Mouse (Mus musculus) R1 (cell line): ENCODE measurements at regions not wholly inside any gene's neighbourhood (a gene's known extent, or its start where the extent isn't known, plus 50 kb on each side); places are given as distances from the start of the nearest gene placed in this dataset.
A peak's percentile ranks its signal among the peaks of the same experiment; 100 is the strongest.
"Not testable (repeated sequence)": the region's sequence is repeated elsewhere in the genome, so short reads cannot be mapped to it uniquely, and the experiment has no call there.

ENCODE experiments used
- DNase-seq: peaks from one replicate; pipeline ENCODE4 v3.0.0-alpha.2; 2018; ENCODE audit warnings: low read depth, low spot score

DNA sequence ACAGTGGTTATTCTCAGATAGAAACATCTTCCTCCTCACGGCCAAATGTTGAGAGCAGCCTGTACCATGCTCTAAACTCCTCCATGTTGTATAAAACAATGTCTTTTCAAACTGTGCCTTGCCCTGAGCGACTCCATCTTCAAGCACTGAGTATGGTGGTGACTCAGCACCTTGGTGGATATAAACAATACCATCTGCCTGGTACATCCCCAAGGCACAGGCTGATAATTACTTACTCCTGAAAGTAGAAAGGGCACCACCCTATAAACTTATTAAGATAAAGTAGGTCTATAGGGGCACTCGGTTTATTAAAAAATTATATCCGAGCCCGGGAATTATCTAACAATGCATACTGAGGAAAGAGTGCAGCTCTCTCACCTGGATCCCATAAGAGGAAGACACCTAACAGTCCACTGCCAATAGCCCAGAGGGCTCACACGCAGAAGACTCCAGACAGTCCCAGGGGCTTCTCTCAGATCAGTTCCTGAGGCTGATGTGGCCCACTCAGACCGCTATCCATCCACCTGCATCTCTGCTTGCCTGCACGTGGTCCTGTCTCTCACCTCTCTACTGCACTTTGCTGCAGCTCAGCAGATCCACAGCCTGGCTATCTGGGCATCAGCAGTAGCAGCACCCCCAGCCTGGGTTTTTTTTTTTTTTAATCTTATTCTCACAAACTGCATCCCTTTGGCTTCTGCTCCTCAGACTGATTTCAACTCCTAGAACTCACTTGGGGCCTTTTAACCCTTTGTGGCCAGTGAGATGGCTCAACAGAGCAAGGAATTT, 109.7 kb upstream of the Dlg1 start:
- no peak for DNase-seq

DNA sequence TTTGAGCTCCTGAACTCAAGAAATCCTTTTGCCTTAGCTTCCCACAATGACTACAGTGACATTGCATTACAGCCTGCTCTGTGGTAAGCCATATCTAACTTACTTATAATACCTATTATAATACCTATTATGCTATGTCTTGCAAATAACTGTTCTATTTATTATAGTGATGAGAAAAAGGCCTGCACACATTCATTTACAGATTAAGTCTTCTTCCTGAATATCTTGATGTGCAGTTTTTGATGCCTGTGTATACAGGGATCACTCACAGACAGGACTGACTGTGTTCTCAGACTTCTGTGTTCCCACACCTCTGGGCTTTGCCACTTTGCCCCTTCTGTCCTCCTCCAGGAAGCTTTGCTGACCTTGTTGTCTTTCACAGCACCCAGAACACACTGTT, 102.8 kb upstream of the Dlg1 start:
- DNase-seq = no peak

DNA sequence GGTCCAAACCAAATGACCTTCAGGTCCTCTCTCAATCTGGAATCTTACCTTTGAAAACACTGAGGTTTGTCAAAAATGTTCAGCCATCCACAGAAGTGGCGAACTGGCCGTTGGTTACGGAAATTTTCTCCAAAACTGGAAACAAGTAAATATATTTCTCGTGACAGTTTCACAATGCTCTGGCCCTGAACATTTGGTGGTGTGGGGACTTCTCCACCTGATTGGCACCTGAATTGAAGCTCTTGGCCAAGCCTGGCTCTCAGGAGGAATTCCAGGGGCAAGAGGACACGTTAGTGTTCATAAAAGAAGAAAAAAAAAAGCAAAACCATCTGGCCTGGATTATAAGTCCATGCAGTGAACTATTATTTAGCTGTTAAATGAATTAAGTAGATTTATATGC, 98.3 kb upstream of the Dlg1 start:
- DNase-seq = no peak

DNA sequence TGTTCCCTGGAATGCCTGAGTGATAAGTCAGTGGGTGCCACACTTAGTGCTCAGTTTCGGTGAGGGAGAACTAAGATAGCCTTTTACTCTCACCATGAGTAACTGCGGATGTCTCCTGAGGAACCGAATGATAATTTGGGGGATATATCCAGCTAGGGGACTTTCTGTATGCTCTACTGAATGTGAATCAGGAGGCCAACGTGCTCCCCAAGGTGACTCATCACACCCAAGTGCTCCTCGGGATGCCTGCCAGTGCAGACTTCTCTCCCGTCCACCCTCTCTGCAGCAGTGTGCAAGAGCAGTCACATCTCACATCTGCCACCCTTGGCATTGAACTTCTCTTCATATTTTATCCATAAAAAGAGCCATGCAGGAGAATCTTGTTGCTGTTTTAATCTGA, 94.9 kb upstream of the Dlg1 start:
- no peak for DNase-seq

DNA sequence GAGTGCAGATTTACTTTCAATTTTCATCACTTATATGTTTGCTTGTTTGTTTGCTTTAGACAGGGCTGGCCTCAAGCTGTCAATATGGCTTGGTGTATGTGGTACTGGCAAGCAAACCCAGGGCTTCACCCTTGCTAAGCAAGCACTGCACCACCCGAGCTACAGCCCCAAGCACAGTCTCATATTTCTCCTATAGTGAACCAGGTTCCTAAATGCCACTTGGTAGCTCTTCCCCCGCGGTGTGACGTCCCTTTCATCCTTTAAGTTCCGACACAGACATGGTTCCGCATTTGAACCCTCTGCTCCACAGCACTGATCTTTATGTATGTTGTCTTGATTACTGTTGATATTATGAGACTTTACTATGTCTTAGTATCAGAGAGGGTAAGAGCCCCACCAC, 93.4 kb upstream of the Dlg1 start:
- DNase-seq = no peak

DNA sequence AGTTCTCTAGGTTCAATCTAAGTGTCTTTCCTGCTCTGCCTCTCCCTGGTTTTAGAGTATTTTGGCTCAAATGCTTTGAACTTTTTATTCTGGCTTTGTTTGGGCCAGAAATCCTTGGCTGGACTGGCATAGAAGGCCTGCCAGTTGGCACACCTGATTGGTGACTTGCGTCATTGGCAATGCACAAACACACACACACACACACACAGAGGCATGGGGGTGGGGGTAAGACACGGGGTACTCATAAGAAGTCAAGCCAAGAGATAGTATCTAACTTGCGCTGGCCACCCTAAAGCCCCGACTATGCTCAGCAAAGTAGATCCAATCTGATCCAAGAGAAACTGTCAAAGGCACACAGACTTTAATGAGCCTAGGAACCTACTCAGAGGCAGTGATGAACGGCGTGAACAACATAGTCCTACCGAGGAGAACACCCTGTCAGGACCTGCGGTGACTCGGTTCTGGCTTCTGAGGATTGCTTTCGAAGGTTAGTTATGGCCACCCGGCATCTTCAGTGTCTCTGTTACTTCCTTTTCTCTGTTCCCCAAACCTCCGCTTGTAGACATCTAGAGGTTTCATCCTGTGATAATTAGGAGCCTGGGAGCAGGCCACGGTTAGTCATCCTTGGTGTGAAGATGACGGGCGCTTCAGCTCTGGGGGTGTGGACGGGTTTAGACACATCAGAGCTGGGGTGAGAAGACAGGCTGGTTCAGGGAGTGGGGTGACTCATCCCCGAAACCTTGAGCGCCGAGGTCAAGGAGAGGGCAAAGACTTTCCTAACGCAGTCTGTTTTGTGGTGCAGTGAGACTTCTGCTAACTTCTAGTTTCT, 92.7 kb upstream of the Dlg1 start:
- peak; percentile 9 for DNase-seq

DNA sequence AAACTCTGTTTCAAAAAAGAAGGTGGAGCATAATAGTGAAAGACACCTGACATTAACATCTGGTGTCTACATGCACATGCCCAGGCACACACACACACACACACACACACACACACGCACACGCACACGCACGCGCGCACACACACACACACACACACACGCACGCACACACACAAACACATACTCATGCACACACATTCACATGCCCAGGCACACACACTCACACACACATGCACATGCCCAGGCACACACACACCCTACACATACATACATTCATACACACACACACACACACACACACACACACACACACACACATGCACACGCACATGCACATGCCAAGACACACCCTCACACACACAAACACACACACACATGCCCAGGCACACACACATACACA, 89.4 kb upstream of the Dlg1 start:
- DNase-seq = not testable (repeated sequence)

DNA sequence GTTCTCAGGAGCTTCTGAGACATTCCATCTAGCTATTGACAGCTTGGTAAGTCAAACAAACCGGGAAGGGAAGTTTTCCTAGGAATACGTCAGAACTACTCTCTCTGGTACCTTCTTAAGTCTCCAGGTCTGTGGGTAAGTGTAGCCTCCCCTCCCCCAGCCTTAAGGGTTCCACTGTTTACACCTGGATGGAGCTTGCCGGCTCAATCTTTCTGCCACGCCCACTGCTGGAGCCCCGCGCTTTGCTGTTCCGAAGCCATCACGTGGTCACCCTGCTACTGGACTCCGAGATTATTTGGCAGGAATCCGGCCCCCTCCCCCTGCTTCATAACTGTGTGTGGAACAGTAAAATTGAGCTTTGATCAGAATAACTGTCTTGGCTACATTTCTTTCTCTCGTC, 87.6 kb upstream of the Dlg1 start:
- not testable (repeated sequence) for DNase-seq

DNA sequence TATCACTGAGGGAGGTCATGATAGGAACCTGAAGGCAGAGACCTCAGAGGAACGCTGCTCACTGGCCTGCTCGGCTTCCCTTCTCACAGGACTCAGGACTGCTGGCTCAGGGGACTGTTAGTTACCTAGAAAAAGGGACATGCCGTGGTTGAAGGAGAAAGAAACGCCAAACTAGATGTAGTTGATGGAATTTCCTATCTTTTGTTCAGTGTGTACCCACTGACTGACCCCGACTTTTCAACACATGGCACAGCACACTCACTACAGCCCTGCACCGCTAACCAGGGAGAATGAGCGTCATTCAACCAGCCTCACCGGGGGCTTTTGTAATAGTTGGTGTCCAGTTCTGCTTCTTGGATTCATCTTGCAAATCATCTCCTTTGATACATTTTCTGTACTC, 86.8 kb upstream of the Dlg1 start:
- no peak for DNase-seq

DNA sequence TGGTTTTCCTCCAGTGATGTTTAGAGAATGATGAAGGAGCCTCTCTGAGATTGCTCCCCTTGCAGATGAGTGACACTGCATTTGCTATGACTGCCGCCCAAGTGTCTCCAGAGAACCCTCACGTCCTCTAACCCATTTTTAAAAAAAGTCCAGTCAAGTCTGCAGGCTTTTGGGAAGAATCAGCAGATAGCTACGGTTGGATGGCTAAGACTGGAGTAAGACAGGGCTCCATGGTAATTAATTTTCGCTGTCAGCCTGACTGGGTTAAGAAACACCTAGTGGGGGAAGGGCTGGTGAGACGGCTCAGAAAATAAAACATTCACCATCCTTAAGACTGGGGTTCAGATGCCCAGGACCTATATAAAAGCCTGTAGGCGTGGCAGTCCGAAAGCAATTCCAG, 85.9 kb upstream of the Dlg1 start:
- no peak for DNase-seq

DNA sequence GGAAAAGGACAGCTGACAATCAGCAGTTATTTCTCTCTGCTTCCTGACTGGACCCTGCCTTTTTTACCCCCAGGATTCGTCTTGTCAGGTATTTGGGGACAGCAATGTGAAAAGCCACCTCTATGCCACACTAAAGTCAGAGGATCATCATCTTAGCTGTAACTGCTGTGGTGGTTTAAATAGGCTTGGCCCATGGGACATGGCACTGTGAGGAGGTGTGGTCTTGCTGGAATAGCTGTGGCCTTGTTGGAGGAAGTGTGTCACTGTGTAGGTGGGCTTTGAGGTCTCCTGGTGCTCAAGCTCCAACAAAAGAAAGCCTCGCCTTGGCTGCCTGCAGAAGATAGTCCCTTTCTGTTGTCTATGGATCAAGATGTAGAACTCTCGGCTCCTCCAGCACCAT, 83.9 kb upstream of the Dlg1 start:
- DNase-seq = no peak

DNA sequence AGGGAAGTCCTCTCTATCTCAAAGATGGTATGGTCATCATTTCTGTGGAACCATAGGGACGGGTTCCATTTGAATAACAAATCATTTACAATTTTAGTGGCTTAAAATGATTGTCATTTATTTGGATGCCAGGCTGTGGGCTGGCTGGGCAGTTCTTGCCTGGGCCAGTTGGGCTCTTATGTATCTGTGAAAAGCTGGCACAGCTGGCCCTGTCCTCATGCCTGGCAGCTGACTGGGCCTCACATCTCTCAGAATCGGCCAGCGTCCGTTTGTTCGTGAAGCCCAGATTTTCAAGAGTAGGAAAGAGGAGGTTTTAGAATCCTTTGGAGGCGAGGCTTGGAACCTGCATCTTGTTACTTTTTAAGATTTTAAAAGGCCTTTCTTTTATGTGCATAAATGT, 82.5 kb upstream of the Dlg1 start:
- DNase-seq = no peak

DNA sequence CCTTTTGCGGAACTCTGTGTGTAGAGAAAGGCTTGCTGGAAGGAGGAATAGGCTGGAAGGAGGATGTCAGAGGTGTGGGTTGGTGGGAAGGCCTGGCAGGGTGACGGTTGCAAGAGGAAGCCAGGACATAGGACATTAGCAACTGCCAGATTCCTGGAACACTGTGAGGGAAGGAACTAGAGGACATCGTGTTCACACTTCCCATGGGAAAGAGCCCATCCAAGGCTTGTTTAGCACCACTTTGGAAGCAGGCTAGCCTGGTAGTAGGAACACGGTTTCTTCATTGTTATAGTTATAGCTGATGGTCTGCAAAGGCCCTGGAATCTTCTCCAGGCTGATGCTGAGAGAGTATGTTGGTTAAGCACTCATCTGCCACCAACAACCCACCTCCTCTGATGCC, 80.4 kb upstream of the Dlg1 start:
- no peak for DNase-seq

DNA sequence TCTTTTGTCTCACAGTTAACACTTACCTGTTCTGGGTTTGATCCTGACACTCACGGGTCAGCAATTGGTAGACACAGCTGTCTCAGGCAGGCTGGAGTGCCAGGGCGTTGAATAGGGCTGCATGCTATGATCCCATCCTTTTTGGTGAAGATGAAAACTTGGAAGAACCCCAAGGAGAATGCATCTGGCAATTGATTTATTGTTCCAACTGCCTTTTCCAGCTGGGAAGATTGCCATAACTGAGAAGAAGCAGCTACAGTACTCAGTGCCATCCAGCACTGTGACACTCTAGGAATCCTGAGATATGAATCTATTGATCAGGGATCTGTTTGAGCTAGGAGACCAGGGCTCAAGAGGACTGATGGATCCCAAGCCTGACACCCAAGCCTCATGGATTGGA, 79.6 kb upstream of the Dlg1 start:
- no peak for DNase-seq

DNA sequence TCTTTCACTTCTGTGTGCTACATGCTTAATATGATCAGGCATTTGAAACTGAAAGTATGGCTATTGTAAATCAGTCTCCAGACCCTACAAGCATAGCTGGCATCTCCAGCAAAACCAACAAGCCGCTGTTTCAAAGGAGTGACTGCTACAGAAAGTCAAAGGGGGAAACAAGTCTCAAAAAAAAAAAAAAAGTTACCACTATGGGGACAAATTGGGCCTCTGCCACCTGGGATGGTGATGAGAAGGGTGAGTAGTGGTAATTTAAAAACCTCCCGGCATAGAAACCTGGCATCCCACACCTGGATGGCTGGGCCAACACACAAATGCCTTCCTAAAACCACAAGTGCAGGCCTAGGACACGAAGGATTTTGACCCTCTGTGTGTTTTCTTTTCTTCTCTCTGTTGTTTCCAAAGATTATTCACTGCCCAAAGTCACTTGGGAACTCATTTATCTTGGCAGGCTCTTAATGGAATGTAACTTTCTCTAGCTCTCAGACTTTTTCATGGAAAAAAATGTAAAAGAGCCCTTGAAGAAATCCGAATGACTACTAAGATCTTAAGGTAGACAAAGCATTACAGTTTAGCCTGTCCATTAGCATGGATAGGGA, 78.9 kb upstream of the Dlg1 start:
- no peak for DNase-seq

DNA sequence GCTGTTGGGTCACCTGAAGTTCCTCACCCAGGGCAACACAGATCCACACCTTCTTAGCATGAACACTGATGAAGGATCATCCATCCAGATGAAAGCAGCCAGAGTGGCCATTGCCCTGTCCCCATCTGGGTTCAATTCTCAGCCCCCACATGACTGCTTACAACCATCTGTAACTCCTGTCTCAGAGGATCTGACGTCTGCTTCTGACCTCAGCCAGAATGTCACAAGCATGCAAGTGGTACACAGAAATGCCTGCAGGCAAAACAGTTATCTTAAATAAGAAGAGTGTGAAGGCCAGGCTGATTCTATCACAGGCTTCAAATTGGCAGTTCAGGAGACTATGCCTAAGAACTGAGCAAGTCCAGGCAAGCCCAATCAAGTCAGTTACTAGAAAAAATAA, 76.2 kb upstream of the Dlg1 start:
- no peak for DNase-seq

DNA sequence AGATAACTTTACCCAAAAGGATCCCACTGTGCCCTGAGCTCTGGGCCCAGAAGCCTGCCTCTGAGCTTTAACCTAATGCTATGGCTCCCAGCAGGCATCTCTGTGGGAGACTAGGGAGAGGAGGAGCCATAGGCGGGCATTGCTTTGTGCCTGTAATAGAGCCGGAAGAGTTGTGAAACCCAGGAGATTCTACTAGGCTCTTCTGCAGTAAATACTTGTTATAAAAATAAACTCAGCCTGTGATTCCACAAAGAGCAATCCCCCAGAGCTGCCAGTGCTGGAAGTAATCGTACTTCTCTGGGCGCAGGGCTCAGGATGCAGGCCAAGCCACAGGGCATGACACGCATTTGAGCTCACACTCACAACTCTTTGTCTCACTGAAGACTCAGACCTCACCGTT, 73.7 kb upstream of the Dlg1 start:
- DNase-seq = peak; percentile 66

DNA sequence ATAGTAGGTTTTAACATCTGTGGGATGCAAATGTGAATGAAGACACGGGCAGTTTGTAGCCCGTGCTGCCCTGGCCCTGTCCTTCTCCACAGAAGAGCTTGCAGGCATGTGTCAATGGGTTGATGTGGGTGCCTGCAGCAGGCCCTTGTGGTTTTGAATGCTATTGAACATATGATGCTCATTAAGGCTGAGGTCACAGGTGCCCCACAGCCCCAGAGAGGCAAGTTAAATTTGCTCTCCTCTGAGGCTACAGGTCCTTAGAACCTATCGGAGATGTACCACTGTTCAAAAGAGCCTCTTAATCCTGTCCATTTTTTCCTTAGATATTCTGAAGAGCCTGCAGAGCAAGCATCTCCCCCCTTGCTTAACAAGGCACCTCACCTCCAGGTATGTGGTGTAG, 71.7 kb upstream of the Dlg1 start:
- DNase-seq = no peak

DNA sequence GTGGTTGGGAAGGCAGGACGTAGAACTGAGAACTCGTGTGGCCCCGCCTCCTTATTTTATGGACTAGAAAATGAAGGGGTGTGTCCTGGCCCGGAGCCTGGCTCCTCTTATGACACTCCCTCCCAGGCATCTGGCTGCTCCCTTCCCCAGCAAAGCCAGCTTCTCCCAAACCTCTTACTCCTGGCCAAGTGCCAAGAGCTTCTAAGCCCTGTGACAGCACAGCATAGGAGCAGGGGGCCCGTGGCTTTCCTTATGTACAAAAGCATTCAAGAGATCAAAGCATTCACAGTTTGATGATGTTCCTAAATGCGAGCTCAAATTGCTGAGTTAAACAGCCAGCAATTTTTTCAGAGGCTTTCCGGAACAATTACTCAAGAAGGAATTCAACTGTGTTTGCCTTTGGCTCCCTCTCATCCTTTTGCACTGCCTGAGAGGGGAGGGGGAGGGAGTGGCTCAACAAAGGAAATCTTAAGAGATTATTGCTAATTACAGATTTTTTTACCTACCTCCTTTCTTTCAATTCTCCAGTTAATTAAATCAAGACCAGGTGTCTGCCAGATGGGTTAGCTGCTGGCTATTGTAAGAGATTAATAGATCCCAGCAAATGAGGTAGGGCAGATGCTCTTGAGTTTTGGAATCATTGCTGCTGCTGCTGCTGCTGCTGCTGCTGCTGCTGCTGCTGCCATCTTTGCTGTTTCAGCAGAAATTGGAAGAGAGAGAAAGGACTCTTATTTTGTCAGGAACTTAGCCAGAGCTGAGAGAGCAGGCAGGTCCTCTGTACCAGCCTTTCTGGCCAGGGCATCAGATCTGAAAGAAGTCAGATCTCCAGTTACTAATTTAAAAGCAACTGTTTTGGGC, 71.0 kb upstream of the Dlg1 start:
- DNase-seq = peak; percentile 67

DNA sequence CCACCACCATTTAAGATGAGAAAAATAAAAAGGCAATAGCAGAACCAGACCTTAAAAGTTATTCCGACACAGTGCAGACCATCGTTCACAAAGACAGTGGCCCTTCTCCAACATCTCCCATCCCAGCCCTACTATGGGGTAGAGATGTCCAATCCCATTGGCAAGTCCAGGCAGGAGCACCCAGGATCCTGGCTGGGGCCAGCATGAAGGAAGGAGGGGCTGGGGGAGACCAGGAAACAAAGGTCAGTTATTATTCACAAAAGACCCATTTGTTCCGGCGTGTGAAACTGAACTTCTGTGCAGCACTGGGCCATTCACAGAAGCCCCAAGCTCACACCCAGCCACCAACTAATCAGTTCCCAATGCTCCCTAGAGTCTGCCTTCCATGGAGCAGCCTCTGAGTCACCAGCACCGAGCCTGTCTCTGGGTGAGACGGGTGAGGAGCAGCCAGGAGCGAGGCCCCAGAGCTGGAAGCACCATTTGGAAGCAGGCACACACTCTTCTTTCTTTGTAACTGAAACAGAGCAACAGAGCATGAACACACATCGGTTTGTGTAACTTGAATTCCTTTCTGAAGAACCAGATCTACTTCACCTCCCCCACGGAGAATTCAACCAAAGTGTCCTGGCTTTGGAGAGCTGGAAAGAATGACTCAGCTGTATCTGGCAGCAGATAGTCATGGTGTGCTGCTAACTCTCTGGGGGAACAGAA, 70.1 kb upstream of the Dlg1 start:
- no peak for DNase-seq

DNA sequence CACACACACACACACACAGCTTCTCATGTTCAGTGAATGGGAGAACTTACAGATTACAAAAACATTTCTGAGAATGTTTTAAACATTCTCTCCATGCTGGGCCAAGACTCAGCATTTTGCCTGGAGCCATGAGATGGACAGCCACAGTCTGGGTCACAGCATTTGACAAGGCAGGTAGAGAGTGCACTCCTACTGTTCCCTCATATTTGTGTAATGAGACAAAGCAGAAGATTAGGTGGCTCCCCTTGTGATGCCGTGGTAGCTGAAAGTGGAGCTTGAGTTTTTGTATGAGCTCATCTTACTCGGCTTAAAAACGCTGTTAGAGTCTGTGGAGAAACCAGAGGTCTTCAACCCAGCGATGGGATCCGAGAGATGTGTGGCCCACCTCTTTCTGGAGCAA, 65.3 kb upstream of the Dlg1 start:
- DNase-seq = no peak
